Mouse (Mus musculus) gastrocnemius, postnatal 10 days (tissue): ENCODE data around the gene Pwwp2a. TPM values are rescaled to one million over a fixed set of nuclear protein-coding genes. Genes with fewer than 3 reads are reported as not detected.

Source experiments
- DNase-seq: peaks from one replicate; pipeline ENCODE4 v3.0.0; 2021; ENCODE audit warnings: mixed read lengths
- long read RNA-seq, 2 experiments: library from polyadenylated mRNA; stranded (forward); transcript quantifications; one replicate each; pipeline ENCODE4 v2.0.0; 2021
- total RNA-seq, 2 experiments: library from RNA; stranded (reverse); gene quantifications; 2 replicates each; pipeline ENCODE4 v1.2.3; 2021

Gene Pwwp2a
- total RNA-seq = 10 to 100 TPM; 21.0 to 25.7 TPM
- long read RNA-seq, experiment 1, partial matches to known transcripts = 1 of 19 reads
- long read RNA-seq, experiment 1, other reads (novel, unspliced or antisense) = 15 of 19 reads
- long read RNA-seq, experiment 2, partial matches to known transcripts = 0 of 14 reads
- long read RNA-seq, experiment 2, other reads (novel, unspliced or antisense) = 8 of 14 reads

- DNase-seq = peak; percentile 100
These were observed at the start of gene Pwwp2a for GRCm38 (mm10) chr11:43681472-43682414. Gene Pwwp2a, plus strand, starts transcription at chr11:43681998.

- no peak for DNase-seq
These were observed 49.2 kb upstream of the Pwwp2a start for GRCm38 (mm10) chr11:43632566-43632965.

GRCm38 (mm10) chr11:43633165-43633564, 48.6 kb upstream of the Pwwp2a start:
- DNase-seq = no peak

GRCm38 (mm10) chr11:43633658-43634401, 48.0 kb upstream of the Pwwp2a start:
- DNase-seq = peak; percentile 46

GRCm38 (mm10) chr11:43636761-43637160, 45.0 kb upstream of the Pwwp2a start:
- no peak for DNase-seq

- DNase-seq = no peak
These were observed 43.3 kb upstream of the Pwwp2a start for GRCm38 (mm10) chr11:43638486-43638885.

GRCm38 (mm10) chr11:43643180-43643591, 38.6 kb upstream of the Pwwp2a start:
- DNase-seq = peak; percentile 74

- DNase-seq = no peak
These were observed 36.5 kb upstream of the Pwwp2a start for GRCm38 (mm10) chr11:43645286-43645685.

GRCm38 (mm10) chr11:43653051-43653475, 28.7 kb upstream of the Pwwp2a start:
- no peak for DNase-seq

- no peak for DNase-seq
These were observed 25.3 kb upstream of the Pwwp2a start for GRCm38 (mm10) chr11:43656464-43656863.

- DNase-seq = no peak
These were observed 23.8 kb upstream of the Pwwp2a start for GRCm38 (mm10) chr11:43658010-43658409.

GRCm38 (mm10) chr11:43667038-43667745, 14.6 kb upstream of the Pwwp2a start:
- peak; percentile 8 for DNase-seq

- DNase-seq = peak; percentile 60
These were observed 818 bp downstream of the Pwwp2a start for GRCm38 (mm10) chr11:43682415-43683217.

- no peak for DNase-seq
These were observed 7.1 kb downstream of the Pwwp2a start for GRCm38 (mm10) chr11:43688850-43689249.

- no peak for DNase-seq
These were observed 14.8 kb downstream of the Pwwp2a start for GRCm38 (mm10) chr11:43696623-43697022.

GRCm38 (mm10) chr11:43698621-43699020, 16.8 kb downstream of the Pwwp2a start:
- DNase-seq = no peak

- DNase-seq = no peak
These were observed 18.5 kb downstream of the Pwwp2a start for GRCm38 (mm10) chr11:43700291-43700690.

- no peak for DNase-seq
These were observed 21.8 kb downstream of the Pwwp2a start for GRCm38 (mm10) chr11:43703552-43703951.

GRCm38 (mm10) chr11:43705751-43706150, 24.0 kb downstream of the Pwwp2a start:
- no peak for DNase-seq

- DNase-seq = no peak
These were observed 26.6 kb downstream of the Pwwp2a start for GRCm38 (mm10) chr11:43708409-43708808.

GRCm38 (mm10) chr11:43712178-43712577, 30.4 kb downstream of the Pwwp2a start:
- no peak for DNase-seq
